Mouse (Mus musculus): Measurements from ENCODE around the gene Ptbp3.

Gene Ptbp3

DNA sequence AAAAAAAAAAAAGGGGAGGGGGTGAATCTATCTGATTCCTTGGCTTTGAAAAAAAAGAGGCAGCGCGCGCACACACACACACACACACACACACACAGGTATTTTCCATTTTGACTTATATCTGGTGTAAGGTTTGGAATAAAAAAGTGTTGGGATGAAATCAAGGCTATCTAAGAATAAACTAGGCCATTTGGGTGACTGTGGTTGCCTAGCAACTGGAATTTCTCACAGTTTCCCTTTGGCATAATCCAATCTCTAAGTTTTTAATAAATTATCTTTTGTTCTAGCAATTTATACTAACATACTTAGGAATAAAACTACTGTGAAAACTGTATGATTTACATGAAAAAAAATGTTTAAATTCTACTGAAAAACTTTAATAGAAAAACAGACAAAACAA is 42.5 kb downstream of the Ptbp3 start:
- in situ Hi-C loops (cut with MseI, MboI) = no loop called here

DNA sequence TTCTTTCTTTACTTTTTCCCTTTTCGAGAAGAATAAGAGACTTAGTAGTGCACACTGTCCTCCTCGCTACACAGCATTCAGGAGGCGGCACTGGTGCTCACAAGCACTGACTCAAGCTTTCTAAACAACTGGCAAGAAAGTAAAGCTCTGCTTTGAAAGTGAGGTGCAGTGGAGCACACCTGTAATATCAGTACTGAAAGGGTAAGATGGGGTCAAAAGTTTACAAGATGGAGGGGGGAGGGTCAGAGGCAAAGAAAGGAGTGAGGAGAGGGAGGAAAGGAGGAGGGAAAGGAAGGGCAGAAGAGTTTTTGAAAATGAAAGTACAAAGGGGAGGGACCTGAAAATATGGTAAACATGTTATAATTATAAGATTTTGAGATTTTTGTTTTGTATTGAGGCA is 43.7 kb downstream of the Ptbp3 start:
- in situ Hi-C loops (cut with MseI, MboI) = no loop called here

GRCm38 (mm10) chr4:59491097-59491496 is 58.1 kb downstream of the Ptbp3 start:
- in situ Hi-C loops (cut with MseI, MboI) = no loop called here

GRCm38 (mm10) chr4:59471306-59471705 is 77.9 kb downstream of the Ptbp3 start:
- in situ Hi-C loops (cut with MseI, MboI) = no loop called here

GRCm38 (mm10) chr4:59465449-59465848 is 83.7 kb downstream of the Ptbp3 start:
- in situ Hi-C loops (cut with MseI, MboI) = no loop called here

GRCm38 (mm10) chr4:59464661-59465060 is 84.5 kb downstream of the Ptbp3 start:
- in situ Hi-C loops (cut with MseI, MboI) = no loop called here

- in situ Hi-C loops (cut with MseI, MboI) = no loop called here
Measured at GRCm38 (mm10) chr4:59462494-59462893, 86.7 kb downstream of the Ptbp3 start.

- in situ Hi-C loops (cut with MseI, MboI) = no loop called here
Measured at GRCm38 (mm10) chr4:59461116-59461727, 87.9 kb downstream of the Ptbp3 start.

- in situ Hi-C loops (cut with MseI, MboI) = no loop called here
Measured at GRCm38 (mm10) chr4:59459216-59459955, 89.8 kb downstream of the Ptbp3 start.

GRCm38 (mm10) chr4:59457941-59458340 is 91.2 kb downstream of the Ptbp3 start:
- in situ Hi-C loops (cut with MseI, MboI) = no loop called here

DNA sequence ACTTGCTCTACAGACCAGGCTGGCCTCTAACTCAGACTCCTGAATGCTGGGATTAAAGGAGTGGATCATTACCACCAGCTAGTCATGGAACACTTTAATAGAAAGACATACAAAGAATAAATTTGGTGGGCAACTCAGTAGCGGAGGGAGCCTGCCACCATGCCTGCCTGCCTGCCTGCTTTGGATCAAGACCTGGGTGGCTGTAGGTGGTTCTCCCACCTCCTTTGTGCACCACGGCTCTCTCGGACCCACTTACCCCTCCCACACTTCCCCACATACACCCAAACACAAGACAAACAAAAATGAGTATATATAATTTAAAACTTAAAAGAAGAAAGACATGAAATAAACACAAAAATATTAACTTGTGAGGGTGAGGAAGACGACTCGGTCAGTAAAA is 92.1 kb downstream of the Ptbp3 start:
- in situ Hi-C loops (cut with MseI, MboI) = no loop called here

- in situ Hi-C loops (cut with MseI, MboI) = no loop called here
Measured at GRCm38 (mm10) chr4:59455465-59455864, 93.7 kb downstream of the Ptbp3 start.

DNA sequence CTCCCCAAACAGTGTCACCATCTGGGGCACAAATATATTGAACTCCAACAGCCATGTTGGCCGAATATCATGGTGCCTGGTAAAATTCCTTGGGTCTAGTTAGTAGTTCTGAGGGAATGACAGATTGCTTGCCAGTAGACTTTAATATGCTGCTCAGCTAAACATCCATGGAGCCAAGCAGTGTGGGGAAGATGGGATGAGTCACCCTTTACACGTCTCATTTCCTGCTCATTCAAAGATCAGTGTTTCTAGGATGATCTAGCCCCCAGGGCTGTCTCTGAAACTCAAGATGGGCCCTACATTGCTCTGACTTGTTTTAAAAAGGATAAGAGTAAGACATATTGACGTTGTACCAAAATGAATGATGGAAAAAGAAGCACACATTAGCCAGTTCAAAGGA is 95.1 kb downstream of the Ptbp3 start:
- in situ Hi-C loops (cut with MseI, MboI) = no loop called here

DNA sequence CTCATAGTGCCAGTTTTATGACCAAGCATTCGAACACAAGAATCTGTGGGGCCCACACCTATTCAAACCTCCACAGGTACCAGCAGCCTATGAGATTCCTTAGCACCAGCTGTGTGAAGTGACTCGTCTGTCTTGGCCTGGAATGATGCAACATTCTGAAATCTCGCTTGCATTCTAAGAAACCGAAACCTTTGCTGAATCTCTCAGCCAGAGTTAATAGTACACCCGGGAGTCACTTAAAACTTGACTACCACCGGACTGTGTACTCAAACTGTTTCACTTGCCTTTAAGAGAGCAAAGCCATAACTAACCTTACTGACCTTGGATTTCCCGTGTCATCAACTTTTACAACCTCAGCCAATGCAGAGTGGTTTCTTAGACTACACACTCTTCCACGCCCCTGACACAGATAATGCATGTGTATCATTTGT is 96.6 kb downstream of the Ptbp3 start:
- in situ Hi-C loops (cut with MseI, MboI) = no loop called here

DNA sequence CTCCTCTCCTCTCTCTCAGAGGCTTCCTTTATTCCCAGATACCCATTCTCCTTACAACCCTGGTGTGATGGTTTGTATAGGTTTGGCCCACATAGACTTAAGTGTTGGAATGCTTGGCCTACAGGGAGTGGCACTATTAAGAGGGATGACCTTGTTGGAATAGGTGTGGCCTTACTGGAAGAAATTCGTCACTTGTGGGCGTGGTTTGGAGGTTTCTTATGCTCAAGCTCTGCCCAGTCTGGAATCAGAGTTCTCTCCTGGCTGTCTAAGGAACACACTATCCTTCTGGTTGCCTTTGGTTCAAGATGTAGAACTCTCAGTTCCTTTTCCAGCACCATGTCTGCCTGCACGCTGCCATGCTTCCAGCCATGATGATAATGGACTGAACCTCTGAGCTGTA is 98.3 kb downstream of the Ptbp3 start:
- in situ Hi-C loops (cut with MseI, MboI) = no loop called here

DNA sequence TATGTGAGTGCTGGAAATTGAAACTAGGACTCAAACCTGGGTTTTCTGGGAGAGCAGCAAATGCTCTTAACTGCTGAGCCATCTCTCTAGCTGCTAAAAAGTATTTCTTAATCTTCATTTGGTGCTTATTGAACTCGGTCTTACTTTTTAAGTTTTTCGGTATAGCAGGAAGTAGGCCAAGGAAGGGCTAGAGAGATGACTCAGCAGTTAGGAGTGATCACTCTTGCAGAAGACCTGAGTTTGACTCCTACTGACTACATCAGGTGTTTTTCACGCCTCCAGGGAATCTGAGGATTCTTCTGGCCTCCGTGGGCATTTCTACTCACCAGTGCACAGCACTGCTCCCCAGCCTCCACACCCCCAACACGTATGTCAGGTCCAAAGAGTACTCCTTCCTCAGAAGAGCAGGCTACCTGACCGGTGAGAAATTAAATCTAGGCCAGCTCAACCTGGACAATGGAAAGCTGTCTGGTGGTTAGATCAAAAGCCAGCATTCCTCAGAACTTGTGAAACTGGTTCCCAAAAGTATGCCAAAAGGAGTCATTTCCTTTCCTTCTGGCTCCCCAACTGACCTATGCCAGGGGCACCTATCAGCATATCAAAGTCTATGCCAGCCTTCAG is 98.8 kb downstream of the Ptbp3 start:
- in situ Hi-C loops (cut with MseI, MboI) = no loop called here

GRCm38 (mm10) chr4:59447296-59447695 is 101.9 kb downstream of the Ptbp3 start:
- in situ Hi-C loops (cut with MseI, MboI) = no loop called here

GRCm38 (mm10) chr4:59445516-59445915 is 103.6 kb downstream of the Ptbp3 start:
- in situ Hi-C loops (cut with MseI, MboI) = no loop called here

DNA sequence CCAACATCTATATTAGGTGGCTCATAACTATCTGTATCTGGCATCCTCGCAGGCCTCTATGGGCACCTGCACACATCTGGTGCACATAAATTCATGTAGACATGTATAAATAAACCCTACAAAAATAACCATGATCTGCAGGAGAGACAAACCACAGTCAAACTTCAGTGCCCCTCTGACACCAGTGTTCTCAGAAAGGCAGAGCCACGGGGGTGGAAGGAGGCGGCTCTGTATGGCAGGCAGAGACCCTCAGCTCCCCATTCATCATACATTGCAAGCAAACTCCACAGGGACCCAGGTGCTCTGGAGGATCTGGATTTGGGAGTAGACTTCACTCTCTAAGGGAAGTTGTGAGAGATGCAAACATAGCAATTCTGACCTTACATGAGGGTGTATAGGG is 104.2 kb downstream of the Ptbp3 start:
- in situ Hi-C loops (cut with MseI, MboI) = no loop called here

- in situ Hi-C loops (cut with MseI, MboI) = no loop called here
Measured at GRCm38 (mm10) chr4:59444085-59444484, 105.1 kb downstream of the Ptbp3 start.

- in situ Hi-C loops (cut with MseI, MboI) = no loop called here
Measured at GRCm38 (mm10) chr4:59441265-59441664, 107.9 kb downstream of the Ptbp3 start.

DNA sequence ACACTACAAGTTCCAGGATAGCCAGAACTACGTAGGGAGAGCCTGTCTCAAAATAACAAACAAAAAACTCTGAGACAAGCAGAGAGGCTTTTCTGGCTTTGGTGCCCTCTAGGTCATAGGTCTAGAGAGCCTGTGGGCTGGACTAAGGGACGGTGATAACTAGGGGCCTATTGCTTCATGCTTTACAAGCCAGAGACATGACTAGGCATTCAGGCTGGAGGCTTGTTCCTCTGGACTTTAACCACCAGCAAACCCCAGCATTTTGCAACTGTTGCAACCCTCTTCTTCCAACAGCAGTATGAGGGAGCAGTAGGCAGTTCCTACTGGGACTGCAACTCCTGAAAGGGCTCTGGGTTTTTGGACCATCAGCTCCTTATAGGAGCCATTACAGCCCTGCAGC is 109.2 kb downstream of the Ptbp3 start:
- in situ Hi-C loops (cut with MseI, MboI) = no loop called here

GRCm38 (mm10) chr4:59439041-59439440 is 110.1 kb downstream of the Ptbp3 start:
- in situ Hi-C loops (cut with MseI, MboI) = no loop called here
